Mouse (Mus musculus): ENCODE results near the gene Tmem238.

- no peak for TF ChIP-seq CTCF (IDR thresholded peaks at IDR 0.05; ENCODE audit: insufficient read depth, low read depth, low read length)
- TF ChIP-seq POLR2A (IDR thresholded peaks at IDR 0.05; ENCODE audit: insufficient read depth, low read depth, low read length), result no peak
Measured at GRCm38 (mm10) chr7:4764946-4765710, 24.3 kb downstream of the Tmem238 start.

All from olfactory bulb, adult 2 months (tissue).